Mouse (Mus musculus) olfactory bulb, adult 2 months (tissue): ENCODE results near the gene Naa16.

ENCODE experiments used
- CTCF ChIP-seq: fragments of 200-500 bp; IDR thresholded peaks from 2 replicates; pipeline ENCODE4 v1.5.1; 2012; ENCODE audit warnings: low read depth, mild to moderate bottlenecking, low read length, moderate library complexity; ENCODE audit not compliant: insufficient read depth
- POLR2A ChIP-seq: fragments of 200-500 bp; IDR thresholded peaks from 2 replicates; pipeline ENCODE4 v1.6.1; 2012; ENCODE audit warnings: mild to moderate bottlenecking, low read depth, low read length, moderate library complexity; ENCODE audit not compliant: insufficient read depth

DNA sequence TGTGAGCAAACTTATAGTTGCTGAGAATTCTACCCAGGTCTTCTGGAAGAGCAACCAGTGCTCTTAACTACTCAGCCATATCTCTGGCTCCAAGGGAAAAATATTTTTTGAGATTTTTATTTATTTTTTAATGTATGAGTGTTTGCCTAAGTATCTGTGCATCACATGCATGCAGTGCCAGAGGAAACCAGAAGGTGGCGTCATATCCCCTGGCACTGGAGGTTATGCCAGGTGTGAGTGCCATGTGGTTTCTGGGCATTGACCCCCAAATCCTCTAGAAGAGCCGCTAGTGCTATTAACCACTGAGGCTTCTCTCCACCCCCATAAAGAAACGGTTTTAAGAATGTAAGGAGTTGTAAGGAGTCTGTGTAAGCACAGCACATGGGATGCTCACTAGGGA, 102.3 kb downstream of the Naa16 start:
- TF ChIP-seq CTCF (no peak), POLR2A (no peak)
